Mouse (Mus musculus): Measurements from ENCODE around the gene C2cd2l. TPM values are rescaled to one million over a fixed set of nuclear protein-coding genes. Genes with fewer than 3 reads are reported as not detected.
A peak's percentile ranks its signal among the peaks of the same experiment; 100 is the strongest.

C2cd2l gene
- total RNA-seq, 2 experiments from 2014 or later: 12.1 to 13.7 TPM

DNA sequence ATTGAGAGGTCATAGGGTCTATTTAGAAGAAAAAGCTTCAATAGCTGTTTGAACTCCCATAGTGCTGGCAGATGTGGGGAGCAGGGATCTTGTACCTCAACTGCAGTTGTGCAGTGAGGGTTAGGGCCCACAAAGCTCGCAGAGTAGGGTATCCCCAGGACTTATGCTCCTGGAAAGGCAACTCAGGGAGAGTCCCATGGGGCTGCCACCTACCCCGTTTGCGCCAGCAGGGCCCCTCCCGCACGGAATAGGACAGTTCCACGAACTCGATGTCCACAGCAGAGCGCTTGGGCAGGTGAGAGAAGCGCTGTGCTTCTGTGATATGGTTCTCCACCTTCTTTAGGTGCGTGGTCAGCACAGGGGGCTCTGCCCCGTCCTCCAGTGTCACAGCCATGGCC, 33.1 kb downstream of the C2cd2l start:
- intact Hi-C loops (cut with DNase I; ENCODE audit: low total_unique reads): no loop called here
- DNase-seq: no peak

DNA sequence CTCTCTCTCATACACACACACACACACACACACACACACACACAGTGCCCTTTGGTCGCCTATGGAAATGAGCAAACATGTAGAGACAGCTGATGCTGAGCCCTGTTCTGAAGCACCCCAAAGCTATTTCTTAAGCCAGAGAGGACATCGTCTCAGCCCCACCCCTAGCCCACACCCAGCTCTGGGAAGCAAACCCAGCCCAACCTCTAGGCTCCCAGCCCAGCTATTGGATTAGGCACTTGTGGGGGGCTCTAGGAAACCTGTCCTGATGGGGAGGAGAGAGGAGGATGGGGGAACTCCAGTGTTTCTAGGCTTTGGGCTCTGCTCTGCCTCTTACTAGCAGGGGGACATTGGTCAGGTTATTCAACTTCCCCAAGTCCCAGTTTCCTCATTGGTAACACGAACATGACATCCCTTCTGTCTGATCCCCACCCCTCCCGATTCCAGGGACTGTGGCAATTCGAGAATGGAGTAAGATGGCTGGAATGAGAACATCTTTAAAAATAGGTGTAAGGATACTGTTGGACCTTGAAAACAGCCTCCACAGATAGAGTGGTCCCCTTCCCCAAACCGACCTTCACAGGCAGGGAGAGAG, 33.7 kb downstream of the C2cd2l start:
- intact Hi-C loops (cut with DNase I; ENCODE audit: low total_unique reads): no loop called here
- peak; percentile 32 for DNase-seq

DNA sequence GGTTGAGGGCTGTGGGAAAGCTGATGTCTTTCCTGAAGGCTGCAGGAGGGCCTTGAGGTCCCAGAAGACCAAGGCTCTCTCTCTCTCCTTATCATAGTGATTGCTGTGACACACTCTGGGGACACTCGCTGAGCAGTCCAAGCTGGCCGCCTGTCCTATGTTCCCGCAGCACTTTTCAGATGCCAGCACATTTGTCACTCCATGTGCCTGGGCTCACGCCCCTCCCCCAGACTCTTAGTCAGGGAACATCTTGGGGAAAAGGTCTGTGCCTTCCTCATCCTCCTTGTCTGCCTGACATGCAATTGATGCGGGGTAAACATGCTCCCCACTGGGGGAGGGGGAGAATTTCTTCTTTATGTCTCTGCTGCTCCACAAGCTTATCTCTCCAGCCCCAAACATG, 36.9 kb downstream of the C2cd2l start:
- intact Hi-C loops (cut with DNase I; ENCODE audit: low total_unique reads): no loop called here
- DNase-seq: no peak

DNA sequence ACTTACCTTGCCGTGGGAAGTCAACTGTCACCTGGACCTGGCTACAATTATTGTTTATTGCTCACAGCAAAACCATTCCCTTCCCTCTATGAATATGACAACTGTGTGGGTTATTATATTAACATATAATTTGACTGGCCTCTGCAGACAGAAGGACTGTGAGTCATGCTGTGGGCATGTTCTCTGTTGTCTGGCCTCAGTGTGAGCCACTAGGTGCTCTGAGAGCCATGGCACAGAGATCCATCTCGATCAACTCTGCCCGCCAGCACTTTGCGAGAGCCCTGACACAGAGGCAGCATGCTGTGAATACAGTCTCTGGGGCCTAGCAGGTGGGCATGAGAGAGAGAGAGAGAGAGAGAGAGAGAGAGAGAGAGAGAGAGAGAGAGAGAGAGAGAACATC, 50.1 kb downstream of the C2cd2l start:
- intact Hi-C loops (cut with DNase I; ENCODE audit: low total_unique reads): no loop called here

DNA sequence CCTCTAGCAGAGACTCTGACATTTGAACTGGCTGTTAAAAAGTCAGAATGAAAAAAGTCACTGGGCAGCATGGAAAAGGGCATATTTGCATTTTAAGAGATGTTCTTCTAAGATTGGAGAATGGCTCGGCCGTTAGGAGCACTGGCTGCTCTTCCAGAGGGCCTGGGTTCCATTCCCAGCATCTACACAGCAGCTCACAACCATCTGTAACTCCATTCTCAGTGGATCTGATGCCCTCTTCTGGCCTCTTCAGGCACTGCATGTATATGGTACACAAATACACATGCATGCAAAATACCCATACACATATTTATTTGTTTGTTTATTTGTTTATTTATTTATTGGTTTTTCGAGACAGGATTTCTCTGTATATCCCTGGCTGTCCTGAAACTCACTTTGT, 51.0 kb downstream of the C2cd2l start:
- intact Hi-C loops (cut with DNase I; ENCODE audit: low total_unique reads): no loop called here
- DNase-seq: no peak

More for the DNA sequence above, 50.1 kb downstream of the C2cd2l start:
- DNase-seq: no peak

DNA sequence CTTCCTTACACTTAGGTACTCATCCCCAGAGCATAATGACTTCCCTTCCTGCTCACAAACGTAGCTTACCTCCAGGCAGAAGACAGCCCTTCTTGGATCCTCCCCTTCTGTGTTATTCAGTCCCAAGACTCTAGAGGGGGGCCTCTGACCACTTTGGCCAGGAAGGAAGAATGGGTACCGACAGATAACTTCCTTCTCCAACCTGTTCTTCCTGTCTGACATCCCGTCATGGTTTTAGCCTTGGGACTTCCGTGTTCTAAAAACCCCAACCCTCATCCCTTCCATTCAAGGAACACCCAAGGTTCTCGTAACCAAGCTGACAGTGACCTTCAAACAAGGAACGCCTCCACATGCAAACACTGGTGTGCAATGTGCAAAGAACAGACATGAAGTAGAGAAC, 51.7 kb downstream of the C2cd2l start, which contains the start of gene Nlrx1:
Nlrx1 (minus strand) TSS at position 168 of the 400 bp plus-strand sequence.
- intact Hi-C loops (cut with DNase I; ENCODE audit: low total_unique reads): no loop called here
- no peak for DNase-seq

DNA sequence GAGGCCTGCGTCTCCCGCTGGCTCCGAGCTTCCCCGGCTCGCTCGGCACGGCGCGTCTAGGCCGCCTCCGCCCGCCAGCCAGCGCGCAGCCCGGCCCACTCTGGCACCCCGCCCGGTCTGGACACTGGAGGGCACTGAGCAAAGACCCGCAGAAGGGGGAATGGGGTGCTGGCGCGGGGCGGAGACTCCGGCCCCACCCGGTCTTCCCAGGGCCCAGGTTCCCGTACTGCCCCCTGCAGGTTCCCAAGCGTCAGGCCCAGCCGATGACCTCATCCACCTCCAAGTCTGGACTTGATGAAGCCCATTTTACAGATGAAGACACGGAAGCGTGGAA, 52.1 kb downstream of the C2cd2l start:
- DNase-seq: peak; percentile 93
- intact Hi-C loops (cut with DNase I; ENCODE audit: low total_unique reads): no loop called here

DNA sequence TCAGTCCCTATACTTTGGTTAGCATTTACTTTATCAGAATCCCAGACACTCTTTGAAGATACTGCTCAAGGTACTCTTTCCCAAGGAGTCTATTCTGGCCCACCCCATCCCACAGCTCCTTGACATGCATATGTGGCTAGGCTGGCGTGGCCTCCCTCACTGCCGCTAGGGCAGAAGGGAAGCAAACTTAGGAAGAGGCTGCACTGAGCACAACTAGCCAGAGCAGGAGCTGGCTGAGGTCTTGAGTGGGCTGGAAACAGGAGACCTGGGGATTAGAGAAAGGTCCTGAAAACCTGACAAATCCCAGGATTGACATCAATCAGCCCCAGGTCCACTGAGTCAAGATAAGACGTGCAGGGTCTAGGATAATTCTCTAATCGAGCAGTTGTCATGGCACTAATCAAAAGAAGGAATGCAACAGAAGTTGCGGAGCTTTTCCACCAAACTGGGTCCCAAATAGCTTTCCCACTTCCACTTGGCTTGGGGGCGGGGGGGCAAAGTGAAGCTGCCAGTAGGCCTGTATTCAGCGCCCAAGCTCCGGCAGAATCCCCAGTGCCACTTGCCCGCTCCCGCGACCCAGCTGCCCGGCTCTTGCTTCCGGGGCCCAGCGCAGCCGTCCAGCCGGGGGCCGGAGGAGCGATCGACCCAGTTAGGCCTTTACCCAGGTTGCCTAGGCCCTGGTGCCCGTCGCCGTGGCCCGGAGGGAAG, 52.6 kb downstream of the C2cd2l start:
- no peak for DNase-seq
- intact Hi-C loops (cut with DNase I; ENCODE audit: low total_unique reads): no loop called here

DNA sequence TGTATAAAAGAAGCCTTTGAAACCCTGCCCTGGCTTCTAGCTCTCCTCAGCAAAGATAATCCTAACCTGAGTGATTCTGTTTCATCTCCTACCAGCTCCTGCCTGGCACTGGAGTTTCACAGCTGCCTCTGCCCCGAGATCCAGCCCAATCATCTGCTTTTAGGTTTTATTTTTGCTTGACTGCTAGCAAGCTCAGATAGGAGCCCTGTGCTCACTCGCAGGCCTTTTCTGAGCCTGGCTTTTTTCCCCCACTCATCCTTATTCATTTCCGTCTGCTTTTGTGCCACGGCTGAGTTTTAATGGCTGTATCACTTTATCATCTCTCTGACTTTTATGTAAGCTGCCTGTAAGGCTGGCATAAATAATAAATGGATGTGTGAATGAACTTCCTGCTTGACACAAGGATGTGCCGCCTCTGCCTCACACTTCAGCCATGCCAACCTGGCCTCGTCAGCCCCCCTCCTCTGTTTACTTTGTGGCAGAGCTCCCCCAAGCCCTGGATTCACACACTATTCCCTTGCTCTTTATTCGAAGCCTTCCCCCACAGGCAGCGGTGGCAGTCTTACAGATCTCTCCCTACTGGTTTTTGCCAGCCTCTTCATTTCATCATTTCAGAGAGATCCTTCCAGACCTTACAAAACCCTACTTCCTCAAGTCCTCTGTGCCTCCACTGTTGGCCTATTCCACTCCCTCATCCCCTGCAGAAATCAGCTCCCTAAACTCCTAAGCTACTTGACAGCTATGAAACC, 53.4 kb downstream of the C2cd2l start:
- intact Hi-C loops (cut with DNase I; ENCODE audit: low total_unique reads): no loop called here
- DNase-seq: no peak

DNA sequence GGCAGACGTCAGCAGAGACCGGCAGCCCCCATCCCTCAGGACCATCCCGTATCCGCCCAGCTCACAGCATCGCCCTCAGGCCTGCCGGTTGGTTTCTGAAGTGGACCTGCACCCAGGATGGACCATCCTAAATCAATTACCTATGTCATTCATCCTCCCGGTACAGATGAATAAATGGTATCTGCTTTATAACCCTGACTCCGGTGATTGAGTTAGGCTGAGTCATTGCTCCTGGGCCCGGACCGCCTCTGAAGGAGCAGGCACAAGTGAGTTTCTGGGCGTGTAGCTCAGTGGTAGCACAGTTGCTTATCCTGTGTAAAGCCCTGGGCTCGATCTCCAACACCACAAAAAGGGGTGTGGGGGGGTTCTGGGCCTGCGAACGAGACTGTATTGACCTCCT, 58.7 kb downstream of the C2cd2l start:
- intact Hi-C loops (cut with DNase I; ENCODE audit: low total_unique reads): no loop called here
- no peak for DNase-seq

Small RNA genes lying within 50 kb of the gene (microRNA-seq; reads per million reads assigned to microRNA genes)
- 0 reads per million in 2 experiments for gene Gm44335

Other genes starting within 250 kb of the C2cd2l start
- under 1 TPM in 1 of 2 experiments, not detected in 1; 0.06 TPM for gene Mfrp, start 218.6 kb downstream of the C2cd2l start, total RNA-seq (2021)
- 10 to 100 TPM; 22.9 to 25.7 TPM for gene C1qtnf5, start 213.0 kb downstream of the C2cd2l start, total RNA-seq (2021)
- 1 to 10 TPM in 1 of 2 experiments, under 1 TPM in 1; 0.23 to 1.2 TPM for gene Gm49380, start 206.8 kb downstream of the C2cd2l start, total RNA-seq (2021)
- gene Rnf26, start 206.8 kb downstream of the C2cd2l start, total RNA-seq (2021): 1 to 10 TPM; 6.4 to 8.4 TPM
- gene Mcam, start 185.8 kb downstream of the C2cd2l start, total RNA-seq (2021): 10 to 100 TPM; 62.3 to 83.8 TPM
- gene Cbl, start 86.2 kb downstream of the C2cd2l start, total RNA-seq (2021): 10 to 100 TPM; 12.1 to 12.8 TPM
- not detected for gene Ccdc153, start 79.6 kb downstream of the C2cd2l start, total RNA-seq (2021)
- under 1 TPM; 0.86 to 0.98 TPM for gene Pdzd3, start 68.8 kb downstream of the C2cd2l start, total RNA-seq (2021)
- gene Nlrx1, start 51.7 kb downstream of the C2cd2l start, total RNA-seq (2021): 10 to 100 TPM; 26.0 to 26.2 TPM
- gene Abcg4, start 31.7 kb downstream of the C2cd2l start, total RNA-seq (2021): under 1 TPM; 0.58 to 0.94 TPM
- 1 to 10 TPM; 5.8 to 6.0 TPM for gene Hinfp, start 14.6 kb downstream of the C2cd2l start, total RNA-seq (2021)
- gene Dpagt1, start 5.7 kb upstream of the C2cd2l start, total RNA-seq (2021): 10 to 100 TPM; 12.5 to 14.0 TPM
- 10 to 100 TPM; 21.7 to 24.8 TPM for gene H2afx, start 14.4 kb upstream of the C2cd2l start, total RNA-seq (2021)
- gene Hmbs, start 23.9 kb upstream of the C2cd2l start, total RNA-seq (2021): 10 to 100 TPM; 24.2 to 25.5 TPM
- 10 to 100 TPM; 15.6 to 16.9 TPM for gene Vps11, start 41.4 kb upstream of the C2cd2l start, total RNA-seq (2021)
- 10 to 100 TPM; 25.9 to 30.6 TPM for gene Hyou1, start 59.2 kb upstream of the C2cd2l start, total RNA-seq (2021)
- 100 to 1,000 TPM; 164 to 179 TPM for gene Slc37a4, start 76.6 kb upstream of the C2cd2l start, total RNA-seq (2021)
- gene Rps25, start 86.9 kb upstream of the C2cd2l start, total RNA-seq (2021): 1,000 to 10,000 TPM in 1 of 2 experiments, 100 to 1,000 TPM in 1; 952 to 1,089 TPM
- 10 to 100 TPM; 17.5 to 19.9 TPM for gene Trappc4, start 87.3 kb upstream of the C2cd2l start, total RNA-seq (2021)
- 1 to 10 TPM; 4.4 to 5.6 TPM for gene Ccdc84, start 98.3 kb upstream of the C2cd2l start, total RNA-seq (2021)
- not detected for gene Foxr1, start 120.9 kb upstream of the C2cd2l start, total RNA-seq (2021)
- gene Upk2, start 134.7 kb upstream of the C2cd2l start, total RNA-seq (2021): under 1 TPM; 0.35 to 0.78 TPM
- 10 to 100 TPM; 38.9 to 44.2 TPM for gene Bcl9l, start 162.5 kb upstream of the C2cd2l start, total RNA-seq (2021)
- gene Cxcr5, start 241.6 kb upstream of the C2cd2l start, total RNA-seq (2021): not detected